Mouse (Mus musculus): ENCODE data around the gene Tprgl.

Tprgl gene

GRCm38 (mm10) chr4:154159961-154160537, 417 bp downstream of the Tprgl start:
- DNase-seq (ENCODE audit: low read depth, low spot score), result peak; percentile 50

GRCm38 (mm10) chr4:154159002-154159401, 1.5 kb downstream of the Tprgl start:
- peak; percentile 86 for DNase-seq (ENCODE audit: low read depth, low spot score)

GRCm38 (mm10) chr4:154157970-154158662, 2.4 kb downstream of the Tprgl start:
- no peak for DNase-seq (ENCODE audit: low read depth, low spot score)

GRCm38 (mm10) chr4:154156050-154156449, 4.4 kb downstream of the Tprgl start:
- no peak for DNase-seq (ENCODE audit: low read depth, low spot score)

DNA sequence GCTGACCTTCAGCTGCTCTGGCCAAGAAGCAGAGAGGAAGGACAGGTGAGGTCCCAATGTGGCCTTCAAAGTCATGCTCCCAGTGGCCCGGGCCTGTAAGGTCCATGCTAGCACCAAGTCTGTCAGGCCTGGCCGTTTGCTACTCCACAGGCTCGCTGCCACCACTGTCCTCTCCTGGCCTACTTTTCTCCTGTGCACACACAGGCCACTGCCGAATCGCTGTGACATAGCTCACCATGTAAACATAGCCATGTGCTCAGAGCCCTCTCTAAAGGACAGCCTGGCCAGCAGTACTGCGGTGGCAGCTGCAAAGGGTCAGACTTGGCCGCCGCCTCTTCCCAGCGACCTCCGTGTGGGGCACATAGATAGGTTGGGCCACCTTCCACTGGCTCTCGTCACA, 6.4 kb downstream of the Tprgl start:
- DNase-seq (ENCODE audit: low read depth, low spot score), result no peak

DNA sequence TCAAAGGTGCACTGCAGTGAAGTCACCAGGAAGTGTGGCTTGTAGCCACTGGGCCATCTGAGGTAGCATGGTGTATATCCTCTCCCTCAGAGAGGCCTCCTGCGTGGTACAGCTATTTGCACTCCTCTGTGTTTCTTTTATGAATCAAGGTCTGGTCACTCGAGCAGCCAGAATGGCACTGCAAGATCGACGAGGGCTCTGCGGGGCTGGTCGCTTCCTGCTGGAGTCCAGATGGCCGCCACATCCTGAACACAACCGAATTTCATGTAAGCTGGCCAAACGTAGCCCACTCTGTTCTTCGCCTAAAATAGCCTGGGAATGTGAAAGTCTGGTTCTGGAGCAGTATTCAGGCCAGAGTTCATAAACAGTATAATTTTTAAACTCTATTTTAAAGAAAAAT, 14.1 kb downstream of the Tprgl start:
- DNase-seq (ENCODE audit: low read depth, low spot score), result no peak

- DNase-seq (ENCODE audit: low read depth, low spot score), result no peak
Observed at GRCm38 (mm10) chr4:154144712-154145111, 15.8 kb downstream of the Tprgl start.

DNA sequence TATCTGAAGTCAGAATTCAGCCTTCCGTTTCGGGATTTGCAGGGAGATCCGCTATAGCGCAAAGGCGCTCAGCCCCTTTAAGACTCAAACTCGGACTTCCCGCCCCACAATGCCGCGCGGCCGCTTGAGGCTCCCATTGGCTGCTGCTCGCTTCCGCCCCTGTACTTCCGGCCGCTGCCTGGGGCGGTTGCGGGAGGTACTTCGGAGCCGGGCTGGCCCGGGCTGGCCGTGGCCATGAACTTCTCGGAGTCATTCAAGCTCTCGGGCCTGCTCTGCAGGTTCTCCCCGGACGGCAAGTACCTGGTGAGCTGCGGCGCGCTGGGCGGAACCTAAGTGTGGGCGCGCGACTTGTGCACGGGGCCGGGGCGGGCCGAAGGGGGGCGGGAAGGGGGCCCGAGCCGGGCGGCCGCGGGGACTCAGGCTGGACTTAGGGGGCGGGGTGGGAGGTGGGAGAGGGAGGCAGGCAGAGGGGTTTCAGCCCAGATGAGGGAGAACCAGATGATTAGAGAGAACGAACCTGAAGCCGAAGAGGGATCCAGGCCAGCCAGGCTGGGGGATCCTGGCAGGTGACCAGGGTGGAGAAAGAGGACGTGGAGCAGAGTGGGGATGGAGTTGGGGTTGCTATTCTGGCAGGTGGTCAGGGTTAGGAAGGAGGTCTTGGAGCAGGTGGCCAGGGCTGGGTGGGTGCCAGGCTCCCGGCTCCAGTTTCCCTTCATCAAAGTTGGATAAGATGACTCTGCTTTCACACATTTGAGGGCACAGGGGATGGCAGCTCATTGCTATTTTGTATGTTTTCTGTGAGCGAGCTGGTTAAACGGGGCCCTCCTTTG, 18.0 kb downstream of the Tprgl start, which contains the start of gene Wrap73:
TSS of gene Wrap73 (plus strand) at position 162 of the 830 bp plus-strand sequence.
- DNase-seq (ENCODE audit: low read depth, low spot score), result peak; percentile 90

DNA sequence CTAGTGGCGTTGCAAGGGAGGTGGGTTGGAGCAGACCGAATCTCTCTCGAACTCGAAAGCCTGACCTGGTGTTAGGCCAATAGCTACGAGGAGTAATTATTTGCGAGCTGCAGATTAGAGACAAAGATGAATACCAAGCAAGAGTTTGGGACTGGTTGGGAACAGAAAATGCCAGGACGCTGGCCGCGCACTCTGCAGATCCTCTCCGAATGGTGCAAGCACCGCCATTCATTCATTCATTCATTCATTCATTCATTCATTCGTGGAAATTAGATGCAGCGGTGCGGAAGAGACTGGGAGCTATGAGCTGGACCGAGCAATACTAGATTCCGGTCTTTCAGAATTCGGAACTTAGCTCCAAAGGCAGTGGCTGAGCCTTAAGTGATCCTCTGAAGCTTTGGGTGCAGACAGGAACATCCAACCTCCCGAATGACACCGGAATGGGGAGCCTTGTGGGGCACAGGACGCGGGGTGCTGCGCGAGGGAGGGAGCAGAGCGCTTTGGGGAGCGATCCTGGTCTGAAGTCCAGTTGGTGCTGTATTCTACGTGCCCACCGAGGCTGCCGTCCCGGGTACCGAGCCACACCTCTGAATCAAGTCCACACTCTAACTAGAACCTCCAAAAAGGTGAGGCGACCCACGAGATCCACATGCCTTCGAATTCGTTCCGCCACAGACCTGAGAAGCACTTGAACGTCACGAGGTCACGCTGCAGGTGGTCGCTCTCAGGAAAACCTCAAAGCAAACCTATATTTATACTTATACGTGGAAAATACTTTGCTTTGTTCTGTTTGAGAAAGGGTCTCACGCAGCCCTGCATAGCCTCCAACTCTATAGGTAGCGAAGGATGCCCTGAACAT, 19.2 kb downstream of the Tprgl start:
- DNase-seq (ENCODE audit: low read depth, low spot score), result no peak

- DNase-seq (ENCODE audit: low read depth, low spot score), result peak; percentile 23
Observed at GRCm38 (mm10) chr4:154140213-154141008, 20.1 kb downstream of the Tprgl start.

- no peak for DNase-seq (ENCODE audit: low read depth, low spot score)
Observed at GRCm38 (mm10) chr4:154140182-154140212, 20.5 kb downstream of the Tprgl start, which contains the start of gene Trp73. Gene Trp73, minus strand, starts transcription at chr4:154140208.

- DNase-seq (ENCODE audit: low read depth, low spot score), result peak; percentile 26
Observed at GRCm38 (mm10) chr4:154139671-154140181, 20.7 kb downstream of the Tprgl start.

DNA sequence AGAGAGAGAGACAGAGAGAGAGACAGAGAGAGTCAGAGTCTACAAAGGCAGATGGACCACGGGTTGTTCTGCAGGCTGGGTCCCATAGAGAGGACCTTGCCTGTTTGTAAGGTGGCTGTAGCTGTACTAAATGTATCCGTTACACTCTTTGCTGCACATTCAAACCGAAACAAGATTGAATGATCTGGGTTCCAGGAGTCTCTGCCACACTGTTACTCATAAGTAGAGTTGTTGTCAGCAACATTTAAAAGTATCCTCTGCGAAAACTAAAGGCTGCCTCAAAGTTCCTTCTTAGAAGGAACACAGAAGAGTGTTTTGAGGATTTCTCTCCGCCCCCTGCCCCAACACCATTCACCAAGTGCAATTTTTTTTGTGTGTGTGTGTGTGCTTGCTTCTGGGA, 23.3 kb downstream of the Tprgl start:
- DNase-seq (ENCODE audit: low read depth, low spot score), result peak; percentile 48

- DNase-seq (ENCODE audit: low read depth, low spot score), result no peak
Observed at GRCm38 (mm10) chr4:154134803-154135202, 25.7 kb downstream of the Tprgl start.

DNA sequence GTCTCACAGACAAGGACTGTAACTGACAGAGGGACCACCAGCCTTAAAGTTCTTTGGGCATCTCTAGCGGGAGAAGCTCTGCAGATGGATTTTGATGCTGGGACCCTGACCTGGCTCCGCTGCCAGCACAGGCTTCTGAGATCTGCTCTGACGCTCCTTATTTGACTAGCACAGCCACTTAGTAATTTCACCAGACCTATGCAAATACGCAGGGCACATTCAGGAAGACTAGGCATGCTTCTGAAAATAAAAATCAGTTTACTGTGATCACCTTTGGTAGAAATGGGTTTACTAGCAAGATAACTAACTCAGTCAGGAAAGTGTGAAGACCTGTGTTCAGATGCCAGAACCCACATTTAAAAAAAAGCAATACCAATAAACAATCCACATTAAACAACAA, 28.6 kb downstream of the Tprgl start:
- DNase-seq (ENCODE audit: low read depth, low spot score), result no peak

GRCm38 (mm10) chr4:154129950-154130349, 30.5 kb downstream of the Tprgl start:
- no peak for DNase-seq (ENCODE audit: low read depth, low spot score)

DNA sequence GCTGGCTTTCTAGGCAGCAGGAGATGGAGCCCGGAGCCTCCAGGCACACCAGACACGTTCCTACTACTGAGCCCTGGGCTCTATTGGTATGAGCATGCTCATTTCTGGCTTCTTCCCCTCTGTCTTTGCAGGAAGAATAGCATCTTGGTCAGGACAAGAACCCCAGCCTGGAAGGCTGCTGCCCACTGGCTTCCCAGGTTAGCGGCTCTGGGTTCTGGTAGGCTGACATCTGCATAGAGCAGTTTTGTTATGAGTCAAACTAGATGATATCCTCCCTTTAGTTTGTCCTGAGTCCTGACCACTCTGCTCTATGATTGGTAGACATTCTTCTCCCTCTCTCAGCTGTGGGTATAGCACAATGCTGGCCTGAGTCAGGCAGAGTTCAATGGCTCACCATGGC, 33.2 kb downstream of the Tprgl start:
- DNase-seq (ENCODE audit: low read depth, low spot score), result no peak

DNA sequence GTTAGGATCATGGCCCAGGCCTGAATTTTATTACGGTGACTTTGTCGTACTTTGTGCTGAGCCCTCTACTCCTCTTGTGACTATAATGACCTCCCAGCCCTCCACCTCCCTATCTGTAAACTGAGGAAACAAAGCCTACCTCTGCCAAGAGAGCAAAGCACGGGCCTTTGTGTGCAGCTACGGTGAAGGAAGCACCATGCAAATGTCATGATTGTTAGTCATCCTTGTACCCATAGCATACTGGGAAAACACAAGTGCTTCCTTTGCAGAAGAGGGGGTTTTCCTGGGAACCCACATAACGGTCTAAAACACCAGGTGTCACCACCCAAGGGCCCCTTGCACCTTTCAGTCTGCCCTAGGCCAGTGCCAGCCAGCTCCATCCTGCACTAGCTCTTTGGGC, 35.3 kb downstream of the Tprgl start:
- no peak for DNase-seq (ENCODE audit: low read depth, low spot score)

DNA sequence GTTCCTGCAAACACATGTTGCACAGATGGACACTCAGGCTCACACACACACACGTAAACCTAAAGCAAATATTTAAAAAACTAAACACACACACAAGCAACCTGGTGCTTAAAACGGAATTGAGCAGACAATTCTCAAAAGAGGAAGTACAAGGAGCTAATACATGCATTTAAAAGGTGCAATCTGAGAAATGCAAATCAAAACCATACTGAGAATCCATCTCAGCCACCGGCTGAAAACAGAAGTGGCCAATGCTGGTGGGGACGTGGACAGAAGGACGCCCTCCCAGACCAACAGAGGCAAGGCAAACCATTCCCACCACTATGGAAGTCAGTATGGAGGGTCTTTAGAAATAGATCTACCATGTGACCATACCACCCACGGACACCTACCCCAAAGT, 36.9 kb downstream of the Tprgl start:
- no peak for DNase-seq (ENCODE audit: low read depth, low spot score)

- no peak for DNase-seq (ENCODE audit: low read depth, low spot score)
Observed at GRCm38 (mm10) chr4:154122374-154122773, 38.1 kb downstream of the Tprgl start.

DNA sequence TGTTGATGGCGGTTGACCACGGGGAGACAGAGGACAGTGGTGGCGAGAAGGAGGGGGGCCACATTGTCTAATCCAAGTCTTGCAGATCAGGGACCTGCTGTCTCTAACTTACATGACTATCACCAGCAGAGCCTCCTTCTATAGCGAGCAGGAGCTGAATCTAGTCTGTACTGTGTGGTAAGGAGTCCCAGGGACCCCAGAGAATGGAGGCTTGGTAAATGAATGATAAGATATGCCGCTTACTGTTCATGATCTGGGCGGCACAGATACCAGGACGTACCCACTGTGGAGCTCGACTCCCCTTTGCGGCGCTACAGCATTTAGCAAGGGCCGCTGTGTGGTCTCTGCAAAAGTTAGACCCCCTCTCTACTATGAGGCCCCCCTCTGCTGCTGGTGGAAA, 38.7 kb downstream of the Tprgl start:
- no peak for DNase-seq (ENCODE audit: low read depth, low spot score)

All from CD4-positive helper T cell, adult 2 months (primary cell).